Mouse (Mus musculus): Measurements from ENCODE around the gene Specc1.

Specc1 gene

GRCm38 (mm10) chr11:62148026-62148425 lies 191.5 kb downstream of the Specc1 start:
- no peak for ATAC-seq (ENCODE audit: insufficient number of reproducible peaks, low FRiP score, low TSS enrichment)

GRCm38 (mm10) chr11:62148449-62148848 lies 191.9 kb downstream of the Specc1 start:
- no peak for ATAC-seq (ENCODE audit: insufficient number of reproducible peaks, low FRiP score, low TSS enrichment)

GRCm38 (mm10) chr11:62153057-62153456 lies 196.5 kb downstream of the Specc1 start:
- ATAC-seq (ENCODE audit: insufficient number of reproducible peaks, low FRiP score, low TSS enrichment), result no peak

- ATAC-seq (ENCODE audit: insufficient number of reproducible peaks, low FRiP score, low TSS enrichment), result no peak
These were observed 203.2 kb downstream of the Specc1 start for GRCm38 (mm10) chr11:62159803-62160202.

GRCm38 (mm10) chr11:62161450-62161849 lies 204.9 kb downstream of the Specc1 start:
- no peak for ATAC-seq (ENCODE audit: insufficient number of reproducible peaks, low FRiP score, low TSS enrichment)

- ATAC-seq (ENCODE audit: insufficient number of reproducible peaks, low FRiP score, low TSS enrichment), result no peak
These were observed 207.8 kb downstream of the Specc1 start for GRCm38 (mm10) chr11:62164357-62164756.

- no peak for ATAC-seq (ENCODE audit: insufficient number of reproducible peaks, low FRiP score, low TSS enrichment)
These were observed 209.9 kb downstream of the Specc1 start for GRCm38 (mm10) chr11:62166503-62166902.

GRCm38 (mm10) chr11:62168146-62168545 lies 211.6 kb downstream of the Specc1 start:
- no peak for ATAC-seq (ENCODE audit: insufficient number of reproducible peaks, low FRiP score, low TSS enrichment)

- no peak for ATAC-seq (ENCODE audit: insufficient number of reproducible peaks, low FRiP score, low TSS enrichment)
These were observed 221.0 kb downstream of the Specc1 start for GRCm38 (mm10) chr11:62177395-62178113.

GRCm38 (mm10) chr11:62180791-62181190 lies 224.2 kb downstream of the Specc1 start:
- ATAC-seq (ENCODE audit: insufficient number of reproducible peaks, low FRiP score, low TSS enrichment), result no peak

GRCm38 (mm10) chr11:62184900-62185299 lies 228.3 kb downstream of the Specc1 start:
- ATAC-seq (ENCODE audit: insufficient number of reproducible peaks, low FRiP score, low TSS enrichment), result no peak

- ATAC-seq (ENCODE audit: insufficient number of reproducible peaks, low FRiP score, low TSS enrichment), result no peak
These were observed 230.5 kb downstream of the Specc1 start for GRCm38 (mm10) chr11:62187074-62187473.

- ATAC-seq (ENCODE audit: insufficient number of reproducible peaks, low FRiP score, low TSS enrichment), result no peak
These were observed 235.5 kb downstream of the Specc1 start for GRCm38 (mm10) chr11:62192050-62192449.

- no peak for ATAC-seq (ENCODE audit: insufficient number of reproducible peaks, low FRiP score, low TSS enrichment)
These were observed 236.6 kb downstream of the Specc1 start for GRCm38 (mm10) chr11:62193116-62193515.

GRCm38 (mm10) chr11:62194217-62194616 lies 237.7 kb downstream of the Specc1 start:
- ATAC-seq (ENCODE audit: insufficient number of reproducible peaks, low FRiP score, low TSS enrichment), result no peak

- ATAC-seq (ENCODE audit: insufficient number of reproducible peaks, low FRiP score, low TSS enrichment), result no peak
These were observed 244.4 kb downstream of the Specc1 start for GRCm38 (mm10) chr11:62200901-62201512.

- no peak for ATAC-seq (ENCODE audit: insufficient number of reproducible peaks, low FRiP score, low TSS enrichment)
These were observed 246.1 kb downstream of the Specc1 start for GRCm38 (mm10) chr11:62202645-62203044.

- no peak for ATAC-seq (ENCODE audit: insufficient number of reproducible peaks, low FRiP score, low TSS enrichment)
These were observed 252.5 kb downstream of the Specc1 start for GRCm38 (mm10) chr11:62209111-62209510.

GRCm38 (mm10) chr11:62209891-62210290 lies 253.3 kb downstream of the Specc1 start:
- ATAC-seq (ENCODE audit: insufficient number of reproducible peaks, low FRiP score, low TSS enrichment), result no peak

GRCm38 (mm10) chr11:62213384-62213989 lies 256.9 kb downstream of the Specc1 start:
- ATAC-seq (ENCODE audit: insufficient number of reproducible peaks, low FRiP score, low TSS enrichment), result peak; percentile 45; the same call in 1 of the 2 replicates

- no peak for ATAC-seq (ENCODE audit: insufficient number of reproducible peaks, low FRiP score, low TSS enrichment)
These were observed 258.5 kb downstream of the Specc1 start for GRCm38 (mm10) chr11:62215107-62215506.

GRCm38 (mm10) chr11:62217751-62218150 lies 261.2 kb downstream of the Specc1 start:
- no peak for ATAC-seq (ENCODE audit: insufficient number of reproducible peaks, low FRiP score, low TSS enrichment)

Data from cerebellum, adult (tissue).